Mouse (Mus musculus): ENCODE measurements around the gene Pomgnt2. TPM values are rescaled to one million over a fixed set of nuclear protein-coding genes. Genes with fewer than 3 reads are reported as not detected.
A peak's percentile ranks its signal among the peaks of the same experiment; 100 is the strongest.

The Pomgnt2 gene
- total RNA-seq, 4 experiments from 2014 or later, result 21.3 to 31.3 (median 28.5) TPM

- no peak for DNase-seq
These were observed 15.9 kb upstream of the Pomgnt2 start for GRCm38 (mm10) chr9:122012816-122013215.

GRCm38 (mm10) chr9:122010751-122011150 is 13.8 kb upstream of the Pomgnt2 start:
- DNase-seq, result no peak

- DNase-seq, result no peak
These were observed 12.0 kb upstream of the Pomgnt2 start for GRCm38 (mm10) chr9:122008876-122009275.

GRCm38 (mm10) chr9:122006609-122007008 is 9.7 kb upstream of the Pomgnt2 start:
- no peak for DNase-seq

GRCm38 (mm10) chr9:122006175-122006574 is 9.3 kb upstream of the Pomgnt2 start:
- no peak for DNase-seq

GRCm38 (mm10) chr9:121997978-121998377 is 1.1 kb upstream of the Pomgnt2 start:
- DNase-seq, result no peak

GRCm38 (mm10) chr9:121995508-121996131 is 1.3 kb downstream of the Pomgnt2 start:
- DNase-seq, result peak; percentile 79

- DNase-seq, result no peak
These were observed 1.8 kb downstream of the Pomgnt2 start for GRCm38 (mm10) chr9:121995077-121995476.

GRCm38 (mm10) chr9:121993047-121993446 is 3.9 kb downstream of the Pomgnt2 start:
- DNase-seq, result no peak

GRCm38 (mm10) chr9:121991041-121991440 is 5.9 kb downstream of the Pomgnt2 start:
- DNase-seq, result no peak

GRCm38 (mm10) chr9:121989536-121989935 is 7.4 kb downstream of the Pomgnt2 start:
- DNase-seq, result no peak

- no peak for DNase-seq
These were observed 8.0 kb downstream of the Pomgnt2 start for GRCm38 (mm10) chr9:121988910-121989309.

- no peak for DNase-seq
These were observed 12.1 kb downstream of the Pomgnt2 start for GRCm38 (mm10) chr9:121984465-121985461.

- peak; percentile 51 for DNase-seq
These were observed 13.4 kb downstream of the Pomgnt2 start for GRCm38 (mm10) chr9:121983504-121983903.

- DNase-seq, result no peak
These were observed 14.2 kb downstream of the Pomgnt2 start for GRCm38 (mm10) chr9:121982665-121983064.

GRCm38 (mm10) chr9:121982214-121982613 is 14.7 kb downstream of the Pomgnt2 start:
- DNase-seq, result no peak

GRCm38 (mm10) chr9:121981466-121982105 is 15.3 kb downstream of the Pomgnt2 start:
- DNase-seq, result no peak

GRCm38 (mm10) chr9:121981046-121981445 is 15.9 kb downstream of the Pomgnt2 start:
- no peak for DNase-seq

- no peak for DNase-seq
These were observed 21.6 kb downstream of the Pomgnt2 start for GRCm38 (mm10) chr9:121975321-121975720.

- no peak for DNase-seq
These were observed 22.5 kb downstream of the Pomgnt2 start for GRCm38 (mm10) chr9:121974141-121974986.

GRCm38 (mm10) chr9:121973207-121973606 is 23.7 kb downstream of the Pomgnt2 start:
- no peak for DNase-seq

GRCm38 (mm10) chr9:121969841-121970381 is 27.0 kb downstream of the Pomgnt2 start:
- no peak for DNase-seq

Measured in adrenal gland, adult 8-10 months (tissue).